Mouse (Mus musculus): ENCODE results near the gene Ifna16. TPM values are rescaled to one million over a fixed set of nuclear protein-coding genes. Genes with fewer than 3 reads are reported as not detected.

Gene Ifna16
- polyA plus RNA-seq, 1 experiment from 2014 or later, result not detected

- no peak within 1 kb of the TSS for H3K9ac ChIP-seq (ENCODE audit: low read length)
- no peaks in the 10 kb centered on the region for H3K36me3 ChIP-seq (ENCODE audit: control insufficient read depth, insufficient read depth, low read length)
- 35% methylated on average over 2 of the region's 2 CpGs for WGBS
- no peak within 1 kb of the TSS for H3K4me2 ChIP-seq (ENCODE audit: low read length)
- H3K4me1 ChIP-seq (ENCODE audit: control insufficient read depth in 2 of 2, insufficient read depth in 2 of 2, low read length in 2 of 2), result no peaks in the 10 kb centered on the region
- no peak for ATAC-seq (ENCODE audit: insufficient number of reproducible peaks, insufficient read depth, low FRiP score, low read depth)
- H3K4me3 ChIP-seq (ENCODE audit: control insufficient read depth in 1 of 2, insufficient read depth in 1 of 2, low read depth in 1 of 2, low read length in 2 of 2), result no peak within 1 kb of the TSS
- H3K27ac ChIP-seq (replicated peaks in 1 of 2; ENCODE audit: control insufficient read depth in 1 of 2, insufficient read depth in 1 of 2, low read depth in 2 of 2, low read length in 2 of 2), result no peak within 1 kb of the TSS
- no peaks in the 10 kb centered on the region for H3K9me3 ChIP-seq (ENCODE audit: control insufficient read depth, low read length)
- no peaks in the 10 kb centered on the region for H3K27me3 ChIP-seq (ENCODE audit: control insufficient read depth, insufficient read depth, low read length)
These were observed 14.5 kb upstream of the Ifna16 start, which contains the start of gene Ifnab for GRCm38 (mm10) chr4:88691259-88691658. Ifnab (minus strand) TSS chr4:88691359.

GRCm38 (mm10) chr4:88683812-88684211 is 7.1 kb upstream of the Ifna16 start, which contains the start of gene Ifna2:
Ifna2 (minus strand) TSS chr4:88683912.
- Histone ChIP-seq H3K4me1 (ENCODE audit: control insufficient read depth in 2 of 2, insufficient read depth in 2 of 2, low read length in 2 of 2) (no peaks in the 10 kb centered on the region), H3K4me2 (ENCODE audit: low read length) (no peak within 1 kb of the TSS), H3K36me3 (ENCODE audit: control insufficient read depth, insufficient read depth, low read length) (no peaks in the 10 kb centered on the region), H3K27me3 (ENCODE audit: control insufficient read depth, insufficient read depth, low read length) (no peaks in the 10 kb centered on the region), H3K27ac (replicated peaks in 1 of 2; ENCODE audit: control insufficient read depth in 1 of 2, insufficient read depth in 1 of 2, low read depth in 2 of 2, low read length in 2 of 2) (no peak within 1 kb of the TSS), H3K9ac (ENCODE audit: low read length) (no peak within 1 kb of the TSS), H3K4me3 (ENCODE audit: control insufficient read depth in 1 of 2, insufficient read depth in 1 of 2, low read depth in 1 of 2, low read length in 2 of 2) (no peak within 1 kb of the TSS), H3K9me3 (ENCODE audit: control insufficient read depth, low read length) (no peaks in the 10 kb centered on the region)
- no peak for ATAC-seq (ENCODE audit: insufficient number of reproducible peaks, insufficient read depth, low FRiP score, low read depth)
- WGBS, result 86% methylated on average over 1 of the region's 1 CpGs

GRCm38 (mm10) chr4:88681353-88681752 is 4.6 kb upstream of the Ifna16 start:
- H3K9ac ChIP-seq (ENCODE audit: low read length), result no peak overlapping the region
- no peak overlapping the region for H3K4me3 ChIP-seq (ENCODE audit: control insufficient read depth in 1 of 2, insufficient read depth in 1 of 2, low read depth in 1 of 2, low read length in 2 of 2)
- H3K4me2 ChIP-seq (ENCODE audit: low read length), result no peak overlapping the region
- no peaks in the 10 kb centered on the region for H3K4me1 ChIP-seq (ENCODE audit: control insufficient read depth in 2 of 2, insufficient read depth in 2 of 2, low read length in 2 of 2)
- 47% methylated on average over 3 of the region's 3 CpGs for WGBS
- H3K36me3 ChIP-seq (ENCODE audit: control insufficient read depth, insufficient read depth, low read length), result no peaks in the 10 kb centered on the region
- H3K9me3 ChIP-seq (ENCODE audit: control insufficient read depth, low read length), result no peaks in the 10 kb centered on the region
- no peak overlapping the region for H3K27ac ChIP-seq (replicated peaks in 1 of 2; ENCODE audit: control insufficient read depth in 1 of 2, insufficient read depth in 1 of 2, low read depth in 2 of 2, low read length in 2 of 2)
- no peak for ATAC-seq (ENCODE audit: insufficient number of reproducible peaks, insufficient read depth, low FRiP score, low read depth)
- no peaks in the 10 kb centered on the region for H3K27me3 ChIP-seq (ENCODE audit: control insufficient read depth, insufficient read depth, low read length)

GRCm38 (mm10) chr4:88680362-88680761 is 3.6 kb upstream of the Ifna16 start:
- H3K9me3 ChIP-seq (ENCODE audit: control insufficient read depth, low read length), result no peaks in the 10 kb centered on the region
- H3K4me2 ChIP-seq (ENCODE audit: low read length), result no peak overlapping the region
- no peaks in the 10 kb centered on the region for H3K4me1 ChIP-seq (ENCODE audit: control insufficient read depth in 2 of 2, insufficient read depth in 2 of 2, low read length in 2 of 2)
- H3K27ac ChIP-seq (replicated peaks in 1 of 2; ENCODE audit: control insufficient read depth in 1 of 2, insufficient read depth in 1 of 2, low read depth in 2 of 2, low read length in 2 of 2), result no peak overlapping the region
- H3K9ac ChIP-seq (ENCODE audit: low read length), result no peak overlapping the region
- no peaks in the 10 kb centered on the region for H3K27me3 ChIP-seq (ENCODE audit: control insufficient read depth, insufficient read depth, low read length)
- no peak for ATAC-seq (ENCODE audit: insufficient number of reproducible peaks, insufficient read depth, low FRiP score, low read depth)
- 38% methylated on average over 8 of the region's 8 CpGs for WGBS
- no peaks in the 10 kb centered on the region for H3K36me3 ChIP-seq (ENCODE audit: control insufficient read depth, insufficient read depth, low read length)
- H3K4me3 ChIP-seq (ENCODE audit: control insufficient read depth in 1 of 2, insufficient read depth in 1 of 2, low read depth in 1 of 2, low read length in 2 of 2), result no peak overlapping the region

- Histone ChIP-seq H3K27ac (replicated peaks in 1 of 2; ENCODE audit: control insufficient read depth in 1 of 2, insufficient read depth in 1 of 2, low read depth in 2 of 2, low read length in 2 of 2) (no peak overlapping the region), H3K9ac (ENCODE audit: low read length) (no peak overlapping the region), H3K36me3 (ENCODE audit: control insufficient read depth, insufficient read depth, low read length) (no peaks in the 10 kb centered on the region), H3K4me1 (ENCODE audit: control insufficient read depth in 2 of 2, insufficient read depth in 2 of 2, low read length in 2 of 2) (no peaks in the 10 kb centered on the region), H3K4me2 (ENCODE audit: low read length) (no peak overlapping the region), H3K27me3 (ENCODE audit: control insufficient read depth, insufficient read depth, low read length) (no peaks in the 10 kb centered on the region), H3K9me3 (ENCODE audit: control insufficient read depth, low read length) (no peaks in the 10 kb centered on the region), H3K4me3 (ENCODE audit: control insufficient read depth in 1 of 2, insufficient read depth in 1 of 2, low read depth in 1 of 2, low read length in 2 of 2) (no peak overlapping the region)
- 31% methylated on average over 1 of the region's 1 CpGs for WGBS
- ATAC-seq (ENCODE audit: insufficient number of reproducible peaks, insufficient read depth, low FRiP score, low read depth), result no peak
These were observed 21.3 kb downstream of the Ifna16 start for GRCm38 (mm10) chr4:88655461-88655860.

GRCm38 (mm10) chr4:88653644-88654043 is 23.1 kb downstream of the Ifna16 start:
- Histone ChIP-seq H3K9ac (ENCODE audit: low read length) (no peak overlapping the region), H3K36me3 (ENCODE audit: control insufficient read depth, insufficient read depth, low read length) (no peaks in the 10 kb centered on the region), H3K4me2 (ENCODE audit: low read length) (no peak overlapping the region), H3K27me3 (ENCODE audit: control insufficient read depth, insufficient read depth, low read length) (no peaks in the 10 kb centered on the region), H3K4me3 (ENCODE audit: control insufficient read depth in 1 of 2, insufficient read depth in 1 of 2, low read depth in 1 of 2, low read length in 2 of 2) (no peak overlapping the region), H3K4me1 (ENCODE audit: control insufficient read depth in 2 of 2, insufficient read depth in 2 of 2, low read length in 2 of 2) (no peaks in the 10 kb centered on the region), H3K27ac (replicated peaks in 1 of 2; ENCODE audit: control insufficient read depth in 1 of 2, insufficient read depth in 1 of 2, low read depth in 2 of 2, low read length in 2 of 2) (no peak overlapping the region), H3K9me3 (ENCODE audit: control insufficient read depth, low read length) (no peaks in the 10 kb centered on the region)
- WGBS, result 73% methylated on average over 3 of the region's 3 CpGs
- ATAC-seq (ENCODE audit: insufficient number of reproducible peaks, insufficient read depth, low FRiP score, low read depth), result no peak

GRCm38 (mm10) chr4:88644359-88644758 is 32.4 kb downstream of the Ifna16 start, which contains the start of gene Ifna13:
Ifna13 (minus strand) TSS chr4:88644459.
- no peak within 1 kb of the TSS for H3K4me3 ChIP-seq (ENCODE audit: control insufficient read depth in 1 of 2, insufficient read depth in 1 of 2, low read depth in 1 of 2, low read length in 2 of 2)
- no peak for ATAC-seq (ENCODE audit: insufficient number of reproducible peaks, insufficient read depth, low FRiP score, low read depth)
- H3K4me1 ChIP-seq (ENCODE audit: control insufficient read depth in 2 of 2, insufficient read depth in 2 of 2, low read length in 2 of 2), result no peaks in the 10 kb centered on the region
- H3K27ac ChIP-seq (replicated peaks in 1 of 2; ENCODE audit: control insufficient read depth in 1 of 2, insufficient read depth in 1 of 2, low read depth in 2 of 2, low read length in 2 of 2), result no peak within 1 kb of the TSS
- no peaks in the 10 kb centered on the region for H3K9me3 ChIP-seq (ENCODE audit: control insufficient read depth, low read length)
- H3K27me3 ChIP-seq (ENCODE audit: control insufficient read depth, insufficient read depth, low read length), result no peaks in the 10 kb centered on the region
- H3K4me2 ChIP-seq (ENCODE audit: low read length), result no peak within 1 kb of the TSS
- no peak within 1 kb of the TSS for H3K9ac ChIP-seq (ENCODE audit: low read length)
- WGBS, result 53% methylated on average over 2 of the region's 2 CpGs
- H3K36me3 ChIP-seq (ENCODE audit: control insufficient read depth, insufficient read depth, low read length), result no peaks in the 10 kb centered on the region

GRCm38 (mm10) chr4:88642526-88642925 is 34.2 kb downstream of the Ifna16 start:
- no peak overlapping the region for H3K27ac ChIP-seq (replicated peaks in 1 of 2; ENCODE audit: control insufficient read depth in 1 of 2, insufficient read depth in 1 of 2, low read depth in 2 of 2, low read length in 2 of 2)
- no peaks in the 10 kb centered on the region for H3K4me1 ChIP-seq (ENCODE audit: control insufficient read depth in 2 of 2, insufficient read depth in 2 of 2, low read length in 2 of 2)
- H3K9me3 ChIP-seq (ENCODE audit: control insufficient read depth, low read length), result no peaks in the 10 kb centered on the region
- 47% methylated on average over 2 of the region's 2 CpGs for WGBS
- H3K27me3 ChIP-seq (ENCODE audit: control insufficient read depth, insufficient read depth, low read length), result no peaks in the 10 kb centered on the region
- H3K4me3 ChIP-seq (ENCODE audit: control insufficient read depth in 1 of 2, insufficient read depth in 1 of 2, low read depth in 1 of 2, low read length in 2 of 2), result no peak overlapping the region
- H3K9ac ChIP-seq (ENCODE audit: low read length), result no peak overlapping the region
- no peak for ATAC-seq (ENCODE audit: insufficient number of reproducible peaks, insufficient read depth, low FRiP score, low read depth)
- H3K4me2 ChIP-seq (ENCODE audit: low read length), result no peak overlapping the region
- no peaks in the 10 kb centered on the region for H3K36me3 ChIP-seq (ENCODE audit: control insufficient read depth, insufficient read depth, low read length)
